Mouse (Mus musculus) liver, embryonic 14.5 days (tissue): ENCODE measurements around the gene Ngdn.

Experiments used
- CTCF ChIP-seq: IDR thresholded peaks from 2 replicates; pipeline ENCODE4 v1.5.1; 2016; ENCODE audit warnings: antibody characterized with exemption, low read depth, control low read depth
- EP300 ChIP-seq: IDR thresholded peaks from 2 replicates; pipeline ENCODE4 v1.6.1; 2016; ENCODE audit warnings: antibody characterized with exemption, low read depth

DNA sequence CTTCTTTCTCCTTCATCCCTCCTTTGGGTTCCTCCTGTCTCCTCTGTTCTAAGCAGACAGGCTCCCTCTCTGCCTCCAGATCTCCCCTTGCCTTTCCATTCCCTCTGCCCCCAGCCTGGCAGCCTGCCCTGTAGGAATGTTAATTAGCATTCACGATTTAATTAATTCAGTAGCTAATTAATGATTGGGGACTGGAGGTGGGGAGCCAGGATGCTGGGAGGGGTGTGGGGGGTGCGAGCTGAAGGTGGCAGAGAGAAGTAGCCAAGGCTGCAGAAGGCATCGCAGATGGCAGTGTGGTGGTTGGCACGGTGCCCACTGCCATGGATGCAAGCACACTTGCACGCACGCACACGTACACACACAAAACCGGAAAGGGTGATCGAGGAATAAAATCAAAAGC, 37.2 kb downstream of the Ngdn start:
- TF ChIP-seq CTCF (no peak), EP300 (no peak)
